Comparison of ENCODE assay signal across 10 mouse cellular contexts in the genomic region with DNA sequence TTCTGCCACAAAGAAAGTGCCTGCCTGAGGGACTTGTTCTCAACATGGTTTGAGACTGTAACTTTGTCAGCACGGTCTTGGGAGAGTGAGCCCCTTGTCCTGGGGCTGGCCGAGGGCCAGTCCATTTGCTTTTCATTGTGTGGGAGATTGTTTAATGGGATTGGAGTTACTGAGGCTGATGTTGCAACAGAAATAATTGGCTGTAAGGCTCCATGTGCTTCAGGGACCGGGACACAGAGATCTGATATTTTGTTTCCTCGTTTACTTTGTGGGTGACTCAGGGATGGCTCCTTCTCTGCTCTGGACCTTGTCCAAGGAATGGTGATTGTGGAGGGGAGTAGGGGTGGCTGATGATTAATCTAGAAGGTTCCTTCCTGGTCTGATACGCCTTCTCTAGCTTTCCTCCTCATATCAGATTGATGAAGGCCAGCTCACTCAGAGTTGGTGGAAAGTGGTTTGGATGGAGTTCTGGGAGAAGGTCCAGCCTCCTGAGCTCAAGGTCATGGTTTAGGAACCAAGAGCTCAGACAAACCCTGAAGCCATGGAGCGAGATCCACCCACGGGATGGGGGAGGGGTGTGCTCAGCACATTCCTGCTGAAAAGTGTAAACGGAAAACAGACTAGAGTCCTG. TPM values are rescaled to one million over a fixed set of nuclear protein-coding genes. Genes with fewer than 3 reads are reported as not detected.
DNase-seq lines count a peak whose midpoint lies in the region; ATAC-seq lines count a peak whose summit lies in the region.
"Had no signal": no experiment of that assay in that cellular context is flagged by ENCODE, and none has a peak within 500 bp of the region (broad histone marks: within the 10 kb centered on the region; RNA-seq: fewer than 3 reads in every experiment).

No protein-coding gene starts in this region.

- H3K36me3 ChIP-seq in embryonic facial prominence, embryonic 14.5 days (ENCODE audit: control insufficient read depth, insufficient read depth, low read length) = no peaks in the 10 kb centered on the region
- H3K36me3 ChIP-seq in embryonic facial prominence, embryonic 10.5 days (replicated peaks) = no peaks in the 10 kb centered on the region
- H3K36me3 ChIP-seq: liver, embryonic 13.5 days had no signal

- H3K4me3 ChIP-seq in embryonic facial prominence, embryonic 14.5 days (ENCODE audit: low read depth, low read length) = no peak overlapping the region
- H3K4me3 ChIP-seq in embryonic facial prominence, embryonic 10.5 days = no peak overlapping the region
- H3K4me3 ChIP-seq: liver, embryonic 13.5 days had no signal

- no peak overlapping the region for H3K9ac ChIP-seq in embryonic facial prominence, embryonic 14.5 days (ENCODE audit: low read depth, low read length)
- H3K9ac ChIP-seq: liver, embryonic 13.5 days had no signal

- peak; percentile 65 for DNase-seq in embryonic facial prominence, embryonic 14.5 days (ENCODE audit: low spot score)
- no peak for DNase-seq in embryonic facial prominence, embryonic 10.5 days (ENCODE audit: low spot score)
- peak; percentile 10 for DNase-seq in fat pad, adult 2 months (ENCODE audit: extremely low read depth, low read depth, low spot score)
- DNase-seq in kidney, adult 9 months = peak; percentile 28
- DNase-seq in ovary, postnatal 36 days (ENCODE audit: low spot score) = peak; percentile 65
- DNase-seq in thymus, postnatal 0 days (ENCODE audit: low spot score) = no peak
- no peak for DNase-seq in neural tube, embryonic 10.5 days (ENCODE audit: extremely low spot score, low spot score)
- no peak for DNase-seq in cerebellum, adult 9-10 months
- DNase-seq: B cell, adult 2 months; liver, embryonic 13.5 days had no signal

- H3K4me2 ChIP-seq in embryonic facial prominence, embryonic 14.5 days (ENCODE audit: low read depth, low read length) = no peak overlapping the region
- H3K4me2 ChIP-seq: liver, embryonic 13.5 days had no signal

- 57% methylated on average over 8 of the region's 8 CpGs for WGBS in embryonic facial prominence, embryonic 14.5 days
- 81% methylated on average over 8 of the region's 8 CpGs for WGBS in embryonic facial prominence, embryonic 10.5 days

- ATAC-seq in embryonic facial prominence, embryonic 14.5 days (ENCODE audit: low read depth) = peak; percentile 72

- H3K4me1 ChIP-seq in embryonic facial prominence, embryonic 14.5 days (ENCODE audit: control insufficient read depth, insufficient read depth, low read length) = no peaks in the 10 kb centered on the region
- H3K4me1 ChIP-seq in embryonic facial prominence, embryonic 10.5 days = peaks cover 14% of the 10 kb centered on the region
- H3K4me1 ChIP-seq: liver, embryonic 13.5 days had no signal

- no peak overlapping the region for H3K27ac ChIP-seq in embryonic facial prominence, embryonic 14.5 days (replicated peaks; ENCODE audit: low read depth, low read length)
- no peak overlapping the region for H3K27ac ChIP-seq in embryonic facial prominence, embryonic 10.5 days (replicated peaks)
- H3K27ac ChIP-seq: liver, embryonic 13.5 days had no signal

- H3K9me3 ChIP-seq in embryonic facial prominence, embryonic 14.5 days (ENCODE audit: control insufficient read depth, low read length) = no peaks in the 10 kb centered on the region
- H3K9me3 ChIP-seq in embryonic facial prominence, embryonic 10.5 days = no peaks in the 10 kb centered on the region
- H3K9me3 ChIP-seq: liver, embryonic 13.5 days had no signal

- H3K27me3 ChIP-seq in embryonic facial prominence, embryonic 14.5 days (replicated peaks; ENCODE audit: control insufficient read depth, insufficient read depth, low read length) = no peaks in the 10 kb centered on the region
- H3K27me3 ChIP-seq in embryonic facial prominence, embryonic 10.5 days (replicated peaks; ENCODE audit: low read depth, poor library complexity, severe bottlenecking) = no peaks in the 10 kb centered on the region
- H3K27me3 ChIP-seq: liver, embryonic 13.5 days had no signal

RNA-seq across cellular contexts. Expression of a gene that starts 56.3 kb away (rescaled TPM):
- 31.2 and 31.6 TPM in 2 replicates for polyA plus RNA-seq in embryonic facial prominence, embryonic 14.5 days (2014; fragmentation: Nextera tagmentation; extraction: Ambion mirVana)
- 6.7 and 8.1 TPM in 2 replicates for polyA plus RNA-seq in embryonic facial prominence, embryonic 10.5 days (2016; fragmentation: Nextera tagmentation; extraction: Ambion mirVana)
- polyA plus RNA-seq in thymus, postnatal 0 days (2015; fragmentation: Nextera tagmentation; extraction: Ambion mirVana) = 14.5 and 16.7 TPM in 2 replicates

RNA-seq across cellular contexts. Expression of a gene that starts 60.0 kb away (rescaled TPM):
- polyA plus RNA-seq in embryonic facial prominence, embryonic 14.5 days (2014; fragmentation: Nextera tagmentation; extraction: Ambion mirVana) = 4.5 and 6.4 TPM in 2 replicates
- polyA plus RNA-seq in embryonic facial prominence, embryonic 10.5 days (2016; fragmentation: Nextera tagmentation; extraction: Ambion mirVana) = 3.1 and 3.4 TPM in 2 replicates
- polyA plus RNA-seq in thymus, postnatal 0 days (2015; fragmentation: Nextera tagmentation; extraction: Ambion mirVana) = 35.3 and 37.1 TPM in 2 replicates

Comparison
In these comparisons a context has a peak if more than half of its experiments do, and no peak if none do; other contexts are left out.
1. DNase-seq: peak in embryonic facial prominence, embryonic 14.5 days (single experiment), fat pad, adult 2 months (single experiment), kidney, adult 9 months (single experiment) and ovary, postnatal 36 days (single experiment); none in embryonic facial prominence, embryonic 10.5 days (single experiment), thymus, postnatal 0 days (single experiment), neural tube, embryonic 10.5 days (single experiment) and cerebellum, adult 9-10 months (single experiment).